Mouse (Mus musculus) neural tube, embryonic 11.5 days (tissue): Measurements from ENCODE around the gene Ltb4r1. TPM values are rescaled to one million over a fixed set of nuclear protein-coding genes. Genes with fewer than 3 reads are reported as not detected.

Source experiments
- ATAC-seq: fragments of 200-750 bp; cut with Nextera tagmentation; 2 replicates; pipeline ENCODE4 v1.8.0; 2017; ENCODE audit warnings: moderate number of reproducible peaks, mild to moderate bottlenecking, moderate TSS enrichment, moderate library complexity; ENCODE audit not compliant: insufficient read depth, low FRiP score, low TSS enrichment
- DNase-seq: peaks from one replicate; pipeline ENCODE4 v3.0.0-alpha.2; 2015; ENCODE audit warnings: low spot score
- H3K27ac ChIP-seq: fragments of 300-500 bp; sonication (generic); 2 replicates; pipeline ENCODE4 v1.5.1; 2014; ENCODE audit warnings: low read depth, mild to moderate bottlenecking, low read length
- H3K27me3 ChIP-seq: fragments of 300-500 bp; sonication (generic); 2 replicates; pipeline ENCODE4 v1.6.1; 2014; ENCODE audit warnings: mild to moderate bottlenecking, low read length, mixed read lengths; ENCODE audit not compliant: control insufficient read depth, insufficient read depth
- H3K36me3 ChIP-seq: fragments of 300-500 bp; sonication (generic); 2 replicates; pipeline ENCODE4 v1.6.1; 2014; ENCODE audit warnings: mild to moderate bottlenecking, low read length, moderate library complexity, mixed read lengths; ENCODE audit not compliant: control insufficient read depth, insufficient read depth
- H3K4me1 ChIP-seq: fragments of 300-500 bp; sonication (generic); 2 replicates; pipeline ENCODE4 v1.6.1; 2014; ENCODE audit warnings: low read length, mixed read lengths; ENCODE audit not compliant: control insufficient read depth, insufficient read depth
- H3K4me2 ChIP-seq: fragments of 300-500 bp; sonication (generic); 2 replicates; pipeline ENCODE4 v1.6.1; 2014; ENCODE audit warnings: low read depth, mild to moderate bottlenecking, moderate library complexity
- H3K4me3 ChIP-seq: fragments of 300-500 bp; sonication (generic); 2 replicates; pipeline ENCODE4 v1.5.1; 2014; ENCODE audit warnings: low read depth, low read length
- H3K9ac ChIP-seq: fragments of 300-500 bp; sonication (generic); 2 replicates; pipeline ENCODE4 v1.6.1; 2014; ENCODE audit warnings: mild to moderate bottlenecking, low read length
- H3K9me3 ChIP-seq: fragments of 300-500 bp; sonication (generic); 2 replicates; pipeline ENCODE4 v1.6.1; 2016; ENCODE audit warnings: low read length; ENCODE audit not compliant: control insufficient read depth
- WGBS: fragments of 180-500 bp; shearing (Covaris S2); extraction: QIAGEN DNeasy Blood & Tissue Kit; methylation state at CpG from one replicate; pipeline ENCODE4 v1.1.7; 2014; 5-methylcytosine and 5-hydroxymethylcytosine counted together
- polyA plus RNA-seq: library from polyadenylated mRNA; unstranded; fragments of >200 nt; fragmentation: Nextera tagmentation; extraction: Ambion mirVana; gene quantifications from 2 replicates; pipeline ENCODE4 v1.2.1, GENCODE M21; 2014

Gene Ltb4r1
- polyA plus RNA-seq, 1 experiment from 2014 or later = 0.27 TPM

GRCm38 (mm10) chr14:55777176-55777575, 11.4 kb downstream of the Ltb4r1 start:
- Histone ChIP-seq H3K4me3 (no peak overlapping the region), H3K4me2 (no peak overlapping the region), H3K9ac (no peak overlapping the region), H3K36me3 (no peaks in the 10 kb centered on the region), H3K27ac (no peak overlapping the region), H3K27me3 (peaks cover 8% of the 10 kb centered on the region), H3K9me3 (no peaks in the 10 kb centered on the region), H3K4me1 (peaks cover 5% of the 10 kb centered on the region; the same call in 1 of the 2 replicates)
- ATAC-seq (no peak), DNase-seq (no peak)
- 55% methylated on average over 3 of the region's 3 CpGs for WGBS

GRCm38 (mm10) chr14:55777806-55778205, 12.0 kb downstream of the Ltb4r1 start:
- no peaks in the 10 kb centered on the region for H3K36me3 ChIP-seq
- H3K9me3 ChIP-seq = no peaks in the 10 kb centered on the region
- peaks cover 15% of the 10 kb centered on the region for H3K27me3 ChIP-seq
- H3K4me2 ChIP-seq = no peak overlapping the region
- 91% methylated on average over 11 of the region's 11 CpGs for WGBS
- H3K4me3 ChIP-seq = no peak overlapping the region
- no peak for DNase-seq
- no peak overlapping the region for H3K9ac ChIP-seq
- no peak for ATAC-seq
- no peak overlapping the region for H3K27ac ChIP-seq
- H3K4me1 ChIP-seq = peaks cover 5% of the 10 kb centered on the region; the same call in 1 of the 2 replicates

GRCm38 (mm10) chr14:55778686-55779085, 12.9 kb downstream of the Ltb4r1 start:
- no peak for DNase-seq
- Histone ChIP-seq H3K27me3 (peaks cover 23% of the 10 kb centered on the region), H3K27ac (no peak overlapping the region), H3K9ac (no peak overlapping the region), H3K9me3 (no peaks in the 10 kb centered on the region), H3K4me3 (no peak overlapping the region), H3K36me3 (no peaks in the 10 kb centered on the region), H3K4me1 (peaks cover 5% of the 10 kb centered on the region; the same call in 1 of the 2 replicates), H3K4me2 (no peak overlapping the region)
- 91% methylated on average over 15 of the region's 15 CpGs for WGBS
- no peak for ATAC-seq

- H3K9ac ChIP-seq = no peak overlapping the region
These were observed 13.9 kb downstream of the Ltb4r1 start for GRCm38 (mm10) chr14:55779656-55780055.

GRCm38 (mm10) chr14:55780736-55781135, 15.0 kb downstream of the Ltb4r1 start:
- 82% methylated on average over 11 of the region's 11 CpGs for WGBS
- Histone ChIP-seq H3K4me3 (no peak overlapping the region), H3K4me2 (no peak overlapping the region), H3K27me3 (peaks cover 43% of the 10 kb centered on the region), H3K9me3 (no peaks in the 10 kb centered on the region), H3K9ac (no peak overlapping the region), H3K36me3 (no peaks in the 10 kb centered on the region), H3K27ac (no peak overlapping the region), H3K4me1 (peaks cover 5% of the 10 kb centered on the region; the same call in 1 of the 2 replicates)
- DNase-seq = no peak
- no peak for ATAC-seq

More at GRCm38 (mm10) chr14:55779656-55780055, 13.9 kb downstream of the Ltb4r1 start:
- Histone ChIP-seq H3K27ac (no peak overlapping the region), H3K4me1 (peaks cover 5% of the 10 kb centered on the region; the same call in 1 of the 2 replicates), H3K27me3 (peaks cover 33% of the 10 kb centered on the region), H3K36me3 (no peaks in the 10 kb centered on the region), H3K4me2 (no peak overlapping the region), H3K9me3 (no peaks in the 10 kb centered on the region), H3K4me3 (no peak overlapping the region)
- DNase-seq (no peak), ATAC-seq (no peak)
- whole genome bisulfite sequencing = 71% methylated on average over 16 of the region's 16 CpGs

GRCm38 (mm10) chr14:55781310-55781709, 15.5 kb downstream of the Ltb4r1 start:
- Histone ChIP-seq H3K27me3 (peaks cover 44% of the 10 kb centered on the region), H3K9me3 (no peaks in the 10 kb centered on the region), H3K4me1 (peaks cover 5% of the 10 kb centered on the region; the same call in 1 of the 2 replicates), H3K9ac (0 out of 2 replicates have a peak overlapping the region, but pooled peaks have one; percentile 11), H3K27ac (no peak overlapping the region), H3K36me3 (no peaks in the 10 kb centered on the region), H3K4me2 (peak overlapping the region; percentile 23), H3K4me3 (no peak overlapping the region)
- no peak; the same call in 1 of the 2 replicates for ATAC-seq
- DNase-seq = peak; percentile 73
- 17% methylated on average over 14 of the region's 14 CpGs for WGBS

GRCm38 (mm10) chr14:55782361-55782960, 16.7 kb downstream of the Ltb4r1 start:
- Histone ChIP-seq H3K27ac (no peak overlapping the region), H3K9ac (no peak overlapping the region), H3K4me3 (no peak overlapping the region), H3K36me3 (no peaks in the 10 kb centered on the region), H3K9me3 (no peaks in the 10 kb centered on the region), H3K27me3 (peaks cover 50% of the 10 kb centered on the region), H3K4me1 (peaks cover 5% of the 10 kb centered on the region; the same call in 1 of the 2 replicates), H3K4me2 (peak overlapping the region; percentile 39)
- ATAC-seq (no peak), DNase-seq (no peak)
- WGBS = 47% methylated on average over 9 of the region's 9 CpGs

GRCm38 (mm10) chr14:55783171-55783957, 17.6 kb downstream of the Ltb4r1 start:
- ATAC-seq = no peak
- peak overlapping the region; percentile 37 for H3K9ac ChIP-seq
- peak; percentile 35 for DNase-seq

More at GRCm38 (mm10) chr14:55783171-55783957, 17.6 kb downstream of the Ltb4r1 start:
- H3K4me3 ChIP-seq = peak overlapping the region; percentile 34
- WGBS = 1% methylated on average over 31 of the region's 31 CpGs
- no peak overlapping the region for H3K27ac ChIP-seq
- peaks cover 5% of the 10 kb centered on the region; the same call in 1 of the 2 replicates for H3K4me1 ChIP-seq
- H3K36me3 ChIP-seq = no peaks in the 10 kb centered on the region
- H3K4me2 ChIP-seq = peak overlapping the region; percentile 39
- no peaks in the 10 kb centered on the region for H3K9me3 ChIP-seq
- peaks cover 59% of the 10 kb centered on the region for H3K27me3 ChIP-seq
